Mouse (Mus musculus) midbrain, embryonic 16.5 days (tissue): ENCODE measurements at regions not wholly inside any gene's neighbourhood (a gene's known extent, or its start where the extent isn't known, plus 50 kb on each side); places are given as distances from the start of the nearest gene placed in this dataset.
"Not testable (repeated sequence)": the region's sequence is repeated elsewhere in the genome, so short reads cannot be mapped to it uniquely, and the experiment has no call there.

Source experiments
- ATAC-seq: fragments of 200-750 bp; cut with Nextera tagmentation; 2 replicates; pipeline ENCODE4 v1.8.0; 2017; ENCODE audit warnings: moderate TSS enrichment
- H3K27ac ChIP-seq: fragments of 300-500 bp; sonication (generic); 2 replicates; pipeline ENCODE4 v1.5.1; 2014; ENCODE audit warnings: mild to moderate bottlenecking, low read length, mixed read lengths
- H3K27me3 ChIP-seq: fragments of 300-500 bp; sonication (generic); 2 replicates; pipeline ENCODE4 v1.6.1; 2014; ENCODE audit warnings: low read depth, low read length, mixed read lengths; ENCODE audit not compliant: control insufficient read depth, insufficient read depth
- H3K36me3 ChIP-seq: fragments of 300-500 bp; sonication (generic); 2 replicates; pipeline ENCODE4 v1.6.1; 2014; ENCODE audit warnings: mild to moderate bottlenecking, low read length, moderate library complexity, mixed read lengths; ENCODE audit not compliant: control insufficient read depth, insufficient read depth
- H3K4me1 ChIP-seq: fragments of 300-500 bp; sonication (generic); 2 replicates; pipeline ENCODE4 v1.6.1; 2014; ENCODE audit warnings: mild to moderate bottlenecking, low read length, mixed read lengths; ENCODE audit not compliant: control insufficient read depth, insufficient read depth
- H3K4me2 ChIP-seq: fragments of 300-500 bp; sonication (generic); 2 replicates; pipeline ENCODE4 v1.6.1; 2014; ENCODE audit warnings: mild to moderate bottlenecking, low read length, mixed read lengths
- H3K4me3 ChIP-seq: fragments of 300-500 bp; sonication (generic); 2 replicates; pipeline ENCODE4 v1.5.1; 2014; ENCODE audit warnings: low read depth, mild to moderate bottlenecking, low read length, moderate library complexity, mixed read lengths
- H3K9ac ChIP-seq: fragments of 300-500 bp; sonication (generic); 2 replicates; pipeline ENCODE4 v1.6.1; 2014; ENCODE audit warnings: low read depth, low read length, mixed read lengths
- H3K9me3 ChIP-seq: fragments of 300-500 bp; sonication (generic); replicated peaks from 2 replicates; pipeline ENCODE4 v1.6.1; 2014; ENCODE audit warnings: mild to moderate bottlenecking, low read length, mixed read lengths; ENCODE audit not compliant: control insufficient read depth, poor library complexity, severe bottlenecking
- WGBS: fragments of 180-500 bp; shearing (Covaris S2); extraction: QIAGEN DNeasy Blood & Tissue Kit; methylation state at CpG from one replicate; pipeline ENCODE4 v1.1.7; 2014; 5-methylcytosine and 5-hydroxymethylcytosine counted together

- no peak overlapping the region for H3K4me3 ChIP-seq
- no peak for ATAC-seq
- H3K36me3 ChIP-seq, result no peaks in the 10 kb centered on the region
- 83% methylated on average over 8 of the region's 8 CpGs for WGBS
- no peak overlapping the region for H3K27ac ChIP-seq
- no peak overlapping the region for H3K4me2 ChIP-seq
- 0 out of 2 replicates have a peak, but pooled peaks cover 2% of the 10 kb centered on the region for H3K4me1 ChIP-seq
- H3K9me3 ChIP-seq, result no peaks in the 10 kb centered on the region
- no peaks in the 10 kb centered on the region for H3K27me3 ChIP-seq
- H3K9ac ChIP-seq, result no peak overlapping the region
These were observed 108.1 kb upstream of the Gcfc2 start for GRCm38 (mm10) chr6:81815248-81815961.

GRCm38 (mm10) chr6:81815962-81816338 lies 107.5 kb upstream of the Gcfc2 start:
- H3K27me3 ChIP-seq, result no peaks in the 10 kb centered on the region
- WGBS, result 70% methylated on average over 7 of the region's 7 CpGs
- 0 out of 2 replicates have a peak, but pooled peaks cover 2% of the 10 kb centered on the region for H3K4me1 ChIP-seq
- no peaks in the 10 kb centered on the region for H3K36me3 ChIP-seq
- H3K9ac ChIP-seq, result no peak overlapping the region
- no peaks in the 10 kb centered on the region for H3K9me3 ChIP-seq
- no peak overlapping the region for H3K4me2 ChIP-seq
- ATAC-seq, result no peak
- H3K4me3 ChIP-seq, result no peak overlapping the region
- no peak overlapping the region for H3K27ac ChIP-seq

- H3K9me3 ChIP-seq, result no peaks in the 10 kb centered on the region
- H3K36me3 ChIP-seq, result no peaks in the 10 kb centered on the region
- no peak overlapping the region for H3K4me3 ChIP-seq
- no peak overlapping the region for H3K9ac ChIP-seq
- H3K4me2 ChIP-seq, result 0 out of 2 replicates have a peak overlapping the region, but pooled peaks have one; percentile 4
- no peaks in the 10 kb centered on the region for H3K27me3 ChIP-seq
- 66% methylated on average over 9 of the region's 9 CpGs for WGBS
- peak; percentile 86 for ATAC-seq
- H3K4me1 ChIP-seq, result 0 out of 2 replicates have a peak, but pooled peaks cover 2% of the 10 kb centered on the region
- no peak overlapping the region for H3K27ac ChIP-seq
These were observed 106.2 kb upstream of the Gcfc2 start for GRCm38 (mm10) chr6:81817050-81817827.

- no peak; the same call in 1 of the 2 replicates for ATAC-seq
- H3K27me3 ChIP-seq, result no peaks in the 10 kb centered on the region
These were observed 104.9 kb upstream of the Gcfc2 start for GRCm38 (mm10) chr6:81818573-81818972.

GRCm38 (mm10) chr6:81820078-81820477 lies 103.4 kb upstream of the Gcfc2 start:
- ATAC-seq, result no peak
- no peak overlapping the region for H3K4me2 ChIP-seq
- 81% methylated on average over 5 of the region's 5 CpGs for whole genome bisulfite sequencing
- H3K4me1 ChIP-seq, result 0 out of 2 replicates have a peak, but pooled peaks cover 2% of the 10 kb centered on the region
- H3K4me3 ChIP-seq, result no peak overlapping the region
- H3K27me3 ChIP-seq, result no peaks in the 10 kb centered on the region
- H3K36me3 ChIP-seq, result no peaks in the 10 kb centered on the region
- no peak overlapping the region for H3K27ac ChIP-seq
- H3K9me3 ChIP-seq, result no peaks in the 10 kb centered on the region
- no peak overlapping the region for H3K9ac ChIP-seq

More at GRCm38 (mm10) chr6:81818573-81818972, 104.9 kb upstream of the Gcfc2 start:
- Histone ChIP-seq H3K27ac (no peak overlapping the region), H3K4me2 (no peak overlapping the region), H3K4me1 (0 out of 2 replicates have a peak, but pooled peaks cover 2% of the 10 kb centered on the region), H3K9me3 (no peaks in the 10 kb centered on the region), H3K36me3 (no peaks in the 10 kb centered on the region), H3K9ac (no peak overlapping the region), H3K4me3 (no peak overlapping the region)
- WGBS, result 97% methylated on average over 10 of the region's 10 CpGs

- Histone ChIP-seq H3K36me3 (no peaks in the 10 kb centered on the region), H3K4me1 (no peaks in the 10 kb centered on the region), H3K27me3 (no peaks in the 10 kb centered on the region), H3K4me2 (peak overlapping the region; percentile 44), H3K4me3 (peak overlapping the region; percentile 13; the same call in 1 of the 2 replicates), H3K9me3 (no peaks in the 10 kb centered on the region), H3K9ac (no peak overlapping the region), H3K27ac (no peak overlapping the region)
- ATAC-seq, result peak; percentile 54; the same call in 1 of the 2 replicates
- WGBS, result 59% methylated on average over 11 of the region's 11 CpGs
These were observed 83.9 kb upstream of the Gcfc2 start for GRCm38 (mm10) chr6:81839474-81840153.

- not testable (repeated sequence) for H3K4me1 ChIP-seq, H3K36me3 ChIP-seq, H3K27me3 ChIP-seq, ATAC-seq, H3K4me3 ChIP-seq, H3K4me2 ChIP-seq, H3K9me3 ChIP-seq, H3K9ac ChIP-seq, H3K27ac ChIP-seq
- 91% methylated on average over 13 of the region's 13 CpGs for WGBS
These were observed 55.3 kb upstream of the Gcfc2 start for GRCm38 (mm10) chr6:81868207-81868606.
